Mouse (Mus musculus) thymus, adult 18-20 months (tissue): ENCODE measurements around the gene AC124108.1.
"Not testable (repeated sequence)": the region's sequence is repeated elsewhere in the genome, so short reads cannot be mapped to it uniquely, and the experiment has no call there.

Source experiments
- DNase-seq, 2 experiments: peaks; one replicate each; pipeline ENCODE4 v3.0.0; 2022; ENCODE audit warnings: mixed read lengths in 2 of 2

AC124108.1 gene

DNA sequence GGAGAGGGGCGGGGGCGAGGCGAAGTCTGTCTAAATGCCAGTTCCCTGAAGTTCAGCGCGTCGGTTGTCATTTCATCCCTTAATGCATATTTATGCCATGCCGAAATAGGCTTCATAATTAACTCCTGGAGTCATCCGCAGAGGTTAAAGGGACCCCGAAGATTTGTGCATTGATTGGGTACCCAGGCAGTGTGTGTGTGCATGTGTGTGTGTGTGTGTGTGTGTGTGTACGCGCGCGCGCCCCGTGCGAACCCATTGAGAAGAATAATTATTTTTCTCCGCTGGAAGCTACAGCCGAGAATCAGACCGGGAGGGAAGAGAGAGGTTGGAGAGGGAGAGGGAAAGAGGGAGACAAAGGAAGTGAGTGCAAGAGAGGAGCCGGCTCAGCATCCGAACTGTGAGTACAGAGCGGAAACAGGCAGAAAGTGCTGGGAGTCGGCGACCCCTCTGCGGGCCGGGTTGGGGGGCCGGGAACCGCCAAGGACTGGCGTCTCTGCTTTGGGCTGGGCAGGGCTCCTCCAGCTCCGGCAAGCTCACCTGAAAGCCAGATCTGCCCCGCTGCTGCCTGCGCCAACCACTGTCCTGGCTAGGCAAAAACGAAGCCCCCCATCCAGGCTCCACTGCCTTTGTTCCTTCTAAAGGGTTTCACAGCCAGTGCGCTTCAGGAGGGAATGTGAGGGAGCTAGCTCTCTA is at the start of gene AC124108.1, which contains the start of gene Lemd1:
AC124108.1 (plus strand) TSS at position 365 of the 693 bp plus-strand sequence.
Lemd1 (plus strand) TSS at position 339 of the 693 bp plus-strand sequence.
- no peak for DNase-seq

DNA sequence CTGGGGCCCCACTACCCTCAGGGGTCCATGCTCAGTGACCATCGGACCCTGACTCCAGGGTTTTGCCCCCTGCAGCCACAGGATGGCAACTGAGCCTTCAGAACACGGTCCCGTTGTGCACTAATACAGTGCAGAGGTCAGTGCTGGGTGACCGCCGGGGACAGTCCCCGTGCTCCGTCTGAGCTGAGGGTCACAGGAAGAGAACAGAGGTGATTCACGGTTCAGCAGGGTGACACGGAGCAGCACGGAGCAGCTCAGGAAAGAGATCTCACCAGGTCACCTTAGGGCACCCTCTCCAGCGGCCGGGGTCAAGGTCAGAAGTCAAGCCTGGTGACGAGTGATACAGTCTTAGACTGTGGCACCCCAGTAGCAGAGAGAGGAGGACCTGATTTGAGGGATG is 49.5 kb upstream of the AC124108.1 start:
- DNase-seq = no peak

DNA sequence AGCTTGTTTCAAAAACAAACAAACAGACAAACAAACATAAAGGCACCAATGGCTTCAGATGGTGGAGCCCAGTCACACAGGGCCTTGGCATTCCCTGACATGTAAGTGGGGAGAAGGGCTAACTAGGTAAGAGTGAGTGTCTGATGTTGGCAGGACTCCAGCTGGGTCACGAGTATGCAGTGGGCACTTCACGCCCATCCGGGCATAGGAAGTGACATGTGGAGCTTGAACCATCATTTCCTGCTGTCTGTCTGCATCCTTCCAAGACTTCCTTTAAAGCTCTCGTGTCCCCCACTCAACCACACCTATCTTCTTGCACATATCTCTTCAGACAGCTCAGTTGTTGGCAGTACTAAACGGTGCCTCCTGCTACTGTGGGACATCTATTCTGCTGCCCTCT is 48.2 kb upstream of the AC124108.1 start:
- DNase-seq = no peak

DNA sequence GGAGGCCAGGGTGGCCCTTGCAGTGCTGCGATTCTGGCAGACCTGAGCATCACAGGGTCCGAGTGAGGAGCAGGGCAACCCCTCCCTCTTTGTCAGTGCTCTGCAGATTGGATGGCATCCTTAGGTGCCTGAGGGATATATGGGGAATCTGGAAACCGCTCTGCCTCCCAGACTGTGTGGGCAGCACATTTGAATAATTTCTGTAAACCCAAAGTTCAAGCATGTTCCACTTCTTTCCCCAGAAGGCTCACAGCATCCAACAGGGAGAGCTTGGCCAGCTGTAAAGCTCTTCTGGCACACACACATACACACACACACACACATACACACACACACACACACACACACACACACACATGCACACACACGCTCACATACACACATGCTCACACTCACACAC is 47.5 kb upstream of the AC124108.1 start:
- DNase-seq = no peak

DNA sequence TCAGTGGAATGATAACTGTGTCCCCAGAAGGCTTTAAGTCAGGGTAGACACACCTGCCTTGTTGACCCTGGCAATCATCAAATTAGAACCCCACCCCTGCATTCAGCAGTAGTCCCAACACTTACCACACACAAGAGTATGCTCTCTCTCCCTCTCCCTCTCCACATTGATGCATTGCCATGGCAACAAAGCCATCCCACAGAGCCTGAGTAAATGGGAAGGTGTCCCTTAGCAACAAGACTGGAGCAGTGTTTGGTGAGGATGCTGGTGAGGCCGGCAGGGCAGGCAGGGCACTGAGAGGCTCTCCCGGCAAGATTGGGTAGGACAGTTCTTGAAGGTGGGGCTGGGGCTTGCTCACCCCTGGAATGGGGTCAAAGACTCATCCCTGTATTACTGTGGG is 47.0 kb upstream of the AC124108.1 start:
- DNase-seq = no peak

DNA sequence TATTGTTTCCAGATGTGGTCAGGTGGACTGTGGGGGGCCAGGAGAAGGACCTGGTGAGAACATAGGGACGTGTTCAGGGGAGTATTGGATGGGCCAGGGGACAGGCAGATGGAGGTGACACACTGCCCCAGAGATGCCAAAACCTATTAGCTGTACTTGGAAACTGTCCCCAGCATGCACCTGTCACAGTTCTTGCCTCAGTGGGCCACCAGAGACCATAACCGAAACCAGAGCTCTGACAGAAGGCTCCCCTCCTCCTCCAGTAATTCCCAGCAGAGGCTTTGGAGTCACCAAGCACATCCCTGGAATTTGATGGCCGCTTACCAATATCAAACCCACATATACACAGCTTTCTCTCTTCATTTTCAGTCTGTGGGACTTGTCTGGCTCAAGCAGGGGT is 46.4 kb upstream of the AC124108.1 start:
- DNase-seq = no peak

DNA sequence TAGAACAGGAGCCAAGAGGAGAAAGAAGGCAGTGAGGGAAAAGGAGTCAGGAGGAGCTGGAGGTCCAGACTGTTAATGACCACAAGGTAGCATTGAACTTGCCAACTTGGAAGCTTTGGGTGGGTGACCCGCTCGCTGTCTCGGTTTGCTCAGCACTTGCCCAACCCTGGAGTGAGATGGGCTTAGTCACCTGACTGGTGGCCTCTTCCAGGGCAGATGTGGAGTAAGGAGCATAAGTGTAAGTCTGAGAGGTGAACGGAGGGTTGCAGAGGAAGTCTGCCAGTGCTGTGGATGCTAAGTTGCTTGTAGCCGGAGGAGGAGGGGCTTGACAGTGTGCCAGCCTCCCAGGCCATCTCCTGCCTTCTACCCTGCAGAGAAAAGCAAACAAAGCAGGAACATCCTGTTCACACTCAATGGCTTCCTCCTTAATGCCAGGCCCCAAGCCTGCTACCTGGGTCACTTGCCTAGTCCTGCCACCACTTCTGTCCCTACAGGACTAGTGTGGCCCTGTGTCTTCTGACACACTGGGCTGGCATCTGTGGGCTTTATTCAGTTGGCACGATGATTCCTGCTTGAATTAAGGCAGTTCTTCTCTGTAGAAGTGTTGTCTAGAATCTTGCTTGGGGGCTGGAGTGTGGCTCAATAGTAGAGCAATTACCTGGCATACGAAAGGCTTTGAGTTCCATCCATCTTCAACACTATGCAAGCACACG is 45.1 kb upstream of the AC124108.1 start:
- DNase-seq = no peak

DNA sequence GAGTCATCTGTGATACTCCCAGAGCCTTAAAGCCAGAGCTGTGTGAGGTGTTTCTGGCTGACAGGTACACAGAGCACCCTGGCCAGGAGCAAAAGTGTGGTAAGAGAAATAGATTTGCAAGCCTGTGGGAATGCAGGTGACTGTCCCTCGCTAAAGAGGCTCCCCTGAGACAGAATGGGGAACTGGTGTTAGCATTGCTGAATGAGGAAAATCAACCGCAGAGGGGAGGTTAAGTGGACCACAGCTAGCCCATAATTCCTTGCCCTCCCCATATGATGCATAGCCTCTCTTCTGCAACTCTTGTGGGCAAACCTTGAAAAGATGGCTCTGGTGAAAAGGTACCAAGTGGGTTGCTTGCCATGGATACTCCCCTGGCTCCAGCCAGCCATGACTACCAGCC is 41.8 kb upstream of the AC124108.1 start:
- no peak for DNase-seq

DNA sequence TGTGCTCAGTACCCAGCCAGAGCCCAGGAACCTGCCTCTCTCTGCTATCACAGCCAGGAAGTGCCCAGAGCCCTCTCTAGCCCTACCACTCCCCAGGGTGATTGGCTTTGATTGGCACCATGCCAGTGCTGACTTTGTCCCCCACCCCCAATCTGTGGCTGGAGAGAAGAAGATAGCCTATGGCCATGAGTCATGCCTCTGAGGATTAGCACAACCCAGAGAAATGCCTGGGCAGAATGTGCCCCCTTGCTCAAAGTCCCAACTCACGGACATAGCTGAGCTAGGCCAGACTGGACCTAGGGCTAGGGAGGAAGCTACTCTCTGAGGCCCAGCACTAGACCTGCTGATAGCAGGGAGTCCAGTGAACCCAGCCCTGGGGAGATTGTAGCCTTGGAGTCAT is 41.1 kb upstream of the AC124108.1 start:
- DNase-seq = no peak

DNA sequence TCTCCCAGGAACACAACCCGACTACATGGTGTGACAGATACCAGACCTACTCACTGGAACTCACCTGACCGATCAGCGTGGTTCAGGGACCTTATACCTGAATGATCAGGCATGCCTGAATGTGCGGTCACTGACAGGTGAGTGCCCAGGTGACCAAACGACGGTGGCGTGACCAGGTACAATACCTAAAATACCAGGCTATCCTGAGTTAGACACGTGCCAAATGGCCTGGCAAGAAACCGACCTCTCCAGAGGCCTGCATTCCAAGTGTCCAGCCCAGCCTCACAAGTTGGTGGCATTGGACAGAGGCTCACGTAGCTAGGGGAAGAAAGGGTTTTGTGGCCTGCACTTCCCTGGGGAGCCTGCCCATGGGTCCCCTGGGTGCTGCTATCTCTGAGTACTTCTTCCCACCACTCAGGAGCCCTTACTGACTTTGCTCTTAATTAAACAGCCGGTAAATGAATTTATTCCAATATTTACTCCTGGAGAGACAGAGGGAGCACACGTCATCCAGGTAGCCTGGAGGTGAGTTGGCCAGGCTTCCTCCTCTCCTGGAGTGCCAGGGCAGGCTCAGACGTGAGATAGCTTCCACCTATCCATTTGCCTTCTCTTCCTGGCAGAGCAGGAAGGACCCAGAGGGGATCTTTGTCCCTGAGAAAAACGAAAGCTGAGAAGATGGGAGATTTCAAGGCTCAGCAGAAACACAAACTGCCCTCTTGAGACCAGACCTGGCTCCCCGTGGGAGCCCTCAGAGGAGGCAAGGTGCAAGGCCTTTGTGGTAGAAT is 40.2 kb upstream of the AC124108.1 start:
- no peak for DNase-seq

DNA sequence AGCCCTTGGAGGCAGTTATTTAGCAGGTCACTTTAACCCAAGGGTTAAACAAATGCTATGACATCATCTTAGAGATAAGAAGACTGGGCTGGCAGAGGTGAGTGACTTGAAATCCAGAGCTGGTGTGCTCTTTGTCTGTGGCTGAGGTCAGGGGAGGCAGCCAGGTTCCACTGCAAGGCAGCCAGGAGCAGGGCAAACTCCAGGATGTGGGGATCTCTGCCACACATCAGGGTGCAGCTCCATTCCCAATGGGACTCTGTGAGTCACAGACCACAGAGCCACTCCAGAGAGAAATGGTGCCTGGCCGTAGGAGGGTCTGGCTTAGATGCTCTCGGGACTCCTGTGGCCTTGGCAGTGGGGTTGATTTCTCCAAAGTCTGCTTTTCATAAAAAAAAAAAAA is 39.3 kb upstream of the AC124108.1 start:
- DNase-seq = no peak

DNA sequence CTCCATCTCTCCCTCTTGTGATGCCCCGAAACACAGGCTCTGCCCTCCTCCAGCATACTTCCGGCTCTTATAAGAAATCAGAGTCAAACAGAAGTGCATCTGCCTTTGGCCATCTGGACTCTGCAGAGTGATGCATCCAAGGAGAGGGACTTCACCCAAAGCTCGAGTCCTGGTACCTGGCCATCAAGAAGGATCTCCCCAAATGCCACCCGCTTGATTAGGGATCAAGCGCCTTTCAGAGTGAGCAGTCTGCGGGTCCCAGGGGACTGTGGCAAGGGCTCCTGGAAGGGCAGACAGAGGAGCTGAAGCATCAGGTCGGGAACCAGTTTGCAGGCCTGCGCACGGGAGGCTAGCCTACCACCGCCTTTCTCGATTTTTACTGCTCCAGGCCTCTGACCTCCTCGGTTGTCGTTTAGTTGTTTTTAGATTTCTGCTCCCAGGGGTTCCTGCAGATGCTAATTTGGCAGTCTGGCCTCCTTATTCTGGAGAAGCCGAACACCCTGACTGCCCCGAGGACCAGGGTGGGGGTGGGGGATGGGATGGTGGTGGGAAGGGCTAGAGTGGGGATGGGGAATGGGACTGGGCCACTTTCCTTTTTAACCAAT is 38.1 kb upstream of the AC124108.1 start:
- DNase-seq = no peak

DNA sequence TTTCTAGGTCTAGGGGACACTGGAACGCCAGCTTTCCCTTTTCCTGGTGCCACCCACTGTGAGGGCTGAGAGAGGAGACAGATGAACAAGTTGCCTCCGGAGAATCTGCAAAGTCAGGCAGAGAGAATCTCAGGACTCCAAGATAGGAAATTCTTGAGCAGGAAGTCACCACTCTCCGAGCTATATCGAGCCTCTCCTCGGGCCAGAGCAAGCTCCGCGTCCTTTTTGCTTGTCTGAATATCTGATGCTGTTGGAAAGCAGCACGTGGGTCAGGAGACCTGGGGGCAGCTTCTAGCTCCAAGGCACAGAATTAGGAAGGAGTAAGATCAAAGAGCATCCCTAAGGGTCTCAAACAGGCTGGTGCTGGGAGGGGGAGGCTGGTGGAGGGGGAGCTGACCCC is 37.6 kb upstream of the AC124108.1 start:
- no peak for DNase-seq

DNA sequence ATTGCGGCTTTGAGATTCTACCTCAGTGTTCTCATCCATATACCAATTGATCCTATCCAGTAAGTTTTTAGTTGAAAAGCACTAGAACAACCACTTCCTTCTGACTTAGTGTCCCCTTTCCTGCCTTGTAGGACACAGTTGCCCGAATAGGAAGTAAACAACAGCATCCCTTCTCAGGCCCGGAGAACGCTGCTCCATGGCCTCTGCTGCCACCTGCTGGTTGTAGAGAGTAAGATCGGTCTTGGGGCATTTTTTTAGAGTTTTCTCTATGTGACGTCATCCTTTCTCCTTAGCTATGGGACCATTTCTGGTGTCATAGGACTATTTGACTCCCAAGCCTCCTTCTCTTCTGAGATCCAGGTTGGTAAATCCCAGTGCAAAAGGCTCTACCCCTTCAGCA is 35.5 kb upstream of the AC124108.1 start:
- DNase-seq = peak; percentile 53 to 60

DNA sequence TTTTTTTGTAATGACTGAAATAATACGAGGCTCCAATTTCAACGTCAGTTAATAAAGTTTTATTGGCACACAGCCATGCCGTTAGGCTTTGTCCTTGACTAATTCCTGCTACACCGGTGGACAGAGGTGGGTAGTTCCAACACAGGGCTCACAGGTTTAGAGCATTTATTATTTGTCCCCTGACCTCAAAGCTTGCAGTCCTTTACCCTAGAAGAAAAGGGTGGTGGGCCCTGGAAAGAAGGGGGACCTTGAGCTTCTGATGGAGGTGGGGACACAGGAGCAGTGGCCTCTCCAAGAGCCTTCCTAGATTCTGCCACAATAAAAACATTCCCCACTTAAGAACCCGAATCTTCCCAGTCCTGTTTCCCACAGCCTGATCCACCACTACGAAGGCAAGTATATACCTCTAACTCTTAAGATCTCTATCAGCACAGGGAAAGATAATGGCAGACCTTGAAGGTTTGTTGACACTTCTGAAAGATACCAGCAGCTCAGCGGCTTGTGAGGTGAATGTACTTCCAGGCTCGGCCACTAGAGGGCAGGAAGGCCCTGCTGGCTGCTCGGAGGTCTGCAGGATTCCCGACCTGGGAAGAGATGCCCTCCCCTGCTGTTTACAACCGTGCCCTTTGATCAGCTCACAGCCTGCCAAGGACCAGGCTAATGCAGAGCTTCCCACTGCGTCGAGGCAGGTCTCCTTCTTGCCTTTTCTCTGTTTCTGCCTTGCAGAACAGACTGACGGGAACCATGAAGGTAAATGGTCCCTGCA is 34.1 kb upstream of the AC124108.1 start:
- DNase-seq = peak; percentile 26 to 42

DNA sequence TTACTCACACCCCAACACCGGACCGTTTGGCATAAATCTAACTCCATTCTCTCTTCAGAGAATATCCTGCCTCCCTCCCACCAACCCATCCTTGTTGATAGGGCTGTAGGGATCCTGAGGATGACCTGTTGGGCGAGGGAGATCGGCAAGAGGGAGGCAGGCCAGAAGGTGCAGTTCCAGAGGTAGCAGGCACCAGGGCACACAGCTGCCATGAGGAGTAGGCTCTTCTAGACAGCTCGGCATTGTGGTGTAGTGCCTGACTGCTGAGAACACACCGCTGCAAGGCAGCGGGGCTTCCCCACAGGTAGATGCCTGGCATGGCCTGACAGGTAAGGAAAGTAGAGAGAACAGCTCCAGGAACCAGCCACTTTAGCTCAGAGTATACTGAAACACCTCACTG is 33.4 kb upstream of the AC124108.1 start:
- DNase-seq = no peak

DNA sequence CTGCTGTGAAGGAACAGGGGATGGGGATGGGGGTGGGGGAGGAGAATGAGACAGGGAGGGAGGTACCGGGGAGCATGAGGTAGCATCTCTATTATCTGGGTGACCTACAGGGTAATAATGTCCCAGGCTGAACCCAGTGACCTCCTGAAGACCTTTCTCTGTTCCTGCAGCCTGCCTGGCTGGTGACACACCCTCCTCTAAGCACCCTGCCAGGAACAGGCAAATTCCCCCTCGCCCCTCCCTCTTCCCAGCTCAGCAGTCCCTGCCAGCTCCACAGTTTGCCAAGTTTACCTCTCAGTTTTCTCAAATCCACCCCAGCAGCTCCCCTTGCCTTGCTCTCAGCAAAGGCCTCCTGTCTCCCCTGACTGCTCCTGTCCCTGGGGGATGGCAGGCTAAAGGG is 32.5 kb upstream of the AC124108.1 start:
- no peak for DNase-seq

DNA sequence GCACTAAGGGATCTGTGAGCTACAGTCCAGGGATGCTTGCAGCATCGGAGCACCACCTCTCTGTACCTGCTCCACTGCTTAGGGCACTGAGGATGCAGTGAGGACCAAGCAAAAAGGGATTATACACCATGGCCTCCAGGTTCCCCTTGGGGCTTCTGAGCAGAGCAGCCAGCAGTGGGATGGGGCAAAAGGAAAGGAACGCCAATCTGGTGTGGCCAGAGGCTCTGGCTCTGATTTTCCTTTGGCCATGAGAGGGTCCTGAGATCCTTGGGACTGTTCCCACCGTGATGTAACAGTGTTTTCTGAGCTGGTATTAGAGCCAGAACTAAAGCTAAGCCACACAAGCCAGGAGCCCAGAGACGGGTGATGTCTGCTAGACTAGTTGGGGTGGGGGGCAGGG is 31.6 kb upstream of the AC124108.1 start:
- DNase-seq = no peak

DNA sequence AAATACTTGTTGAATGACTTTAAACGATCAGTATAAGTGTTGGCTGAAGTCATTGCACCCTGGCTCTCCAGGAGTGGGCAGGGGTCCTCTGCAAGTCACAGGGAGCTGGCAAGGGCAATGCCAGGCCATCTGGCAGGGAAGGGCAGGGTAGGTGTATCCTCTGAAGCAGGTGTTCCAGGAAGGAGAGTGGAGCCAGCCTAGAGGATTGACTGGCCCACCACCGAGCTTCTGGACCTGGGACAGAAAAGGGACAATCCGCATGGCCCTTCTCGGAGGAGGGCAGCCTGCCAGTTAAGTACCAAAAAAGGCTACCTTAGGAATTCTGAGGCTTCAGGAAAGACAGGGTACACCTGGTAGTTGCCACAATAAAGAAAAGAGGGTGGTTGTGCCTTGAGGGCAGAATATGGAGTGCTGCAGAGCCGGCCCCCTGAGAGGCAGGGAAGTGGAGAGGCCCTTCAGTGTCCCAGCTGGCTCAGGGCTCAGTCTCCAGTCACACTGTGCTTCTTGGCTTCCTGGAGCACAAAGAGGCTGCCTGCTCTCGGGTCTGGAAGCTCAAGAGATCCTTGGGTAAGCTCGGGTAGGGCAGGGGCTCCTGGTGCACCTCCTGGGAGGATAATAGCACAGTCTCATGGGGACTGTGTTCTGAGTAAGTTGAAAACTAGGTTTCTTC is 29.9 kb upstream of the AC124108.1 start:
- no peak for DNase-seq

DNA sequence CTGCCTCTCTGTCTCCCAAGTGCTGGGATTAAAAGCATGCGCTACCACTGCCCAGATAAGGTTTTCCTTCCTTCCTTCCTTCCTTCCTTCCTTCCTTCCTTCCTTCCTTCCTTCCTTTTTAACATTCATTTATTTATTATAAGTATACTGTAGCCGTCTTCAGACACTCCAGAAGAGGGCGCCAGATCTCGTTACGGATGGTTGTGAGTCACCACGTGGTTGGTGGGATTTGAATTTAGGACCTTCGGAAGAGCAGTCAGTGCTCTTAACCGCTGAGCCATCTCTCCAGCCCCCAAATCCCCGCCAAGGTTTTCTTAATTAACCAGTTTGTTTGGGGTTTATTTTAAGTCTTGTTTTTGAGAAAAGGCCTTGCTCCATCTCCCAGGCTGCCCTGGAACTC is 28.6 kb upstream of the AC124108.1 start:
- not testable (repeated sequence) for DNase-seq

DNA sequence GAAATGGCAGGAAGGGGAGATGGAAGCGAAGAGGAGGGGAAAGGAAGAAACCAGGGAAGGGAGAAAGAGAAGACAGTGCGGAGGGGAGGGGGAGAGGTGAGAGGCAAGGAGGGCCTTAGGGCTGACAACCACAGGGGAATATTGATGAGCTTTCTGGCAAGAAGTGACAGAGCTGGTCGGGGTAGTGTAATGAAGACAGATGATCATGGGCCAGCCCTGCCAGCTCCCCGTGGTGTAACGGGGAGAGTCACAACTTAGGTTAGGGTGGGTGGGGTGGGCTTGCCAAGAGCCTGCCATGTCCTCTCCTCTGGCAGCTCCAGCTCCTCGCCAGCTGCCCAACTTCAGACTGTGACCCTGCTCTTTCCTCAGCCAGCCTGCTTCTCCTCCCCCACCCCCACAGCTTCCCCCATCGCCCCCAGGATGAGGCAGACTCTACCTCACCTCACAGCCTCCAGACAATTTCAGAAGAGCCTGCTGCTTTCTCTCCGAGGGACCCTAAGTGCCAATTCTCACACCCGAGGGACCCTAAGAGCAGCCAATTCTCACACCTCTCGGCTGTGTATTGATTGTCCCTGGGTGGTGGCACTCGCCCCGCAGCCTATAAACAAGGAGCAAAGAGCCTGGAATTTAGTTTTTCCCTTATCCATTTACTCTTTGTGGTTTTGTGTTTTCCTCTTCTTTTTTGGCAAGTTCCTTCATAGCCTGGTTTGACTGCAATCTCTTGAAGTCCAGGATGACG is 26.3 kb upstream of the AC124108.1 start:
- no peak for DNase-seq
